In the genomic region with DNA sequence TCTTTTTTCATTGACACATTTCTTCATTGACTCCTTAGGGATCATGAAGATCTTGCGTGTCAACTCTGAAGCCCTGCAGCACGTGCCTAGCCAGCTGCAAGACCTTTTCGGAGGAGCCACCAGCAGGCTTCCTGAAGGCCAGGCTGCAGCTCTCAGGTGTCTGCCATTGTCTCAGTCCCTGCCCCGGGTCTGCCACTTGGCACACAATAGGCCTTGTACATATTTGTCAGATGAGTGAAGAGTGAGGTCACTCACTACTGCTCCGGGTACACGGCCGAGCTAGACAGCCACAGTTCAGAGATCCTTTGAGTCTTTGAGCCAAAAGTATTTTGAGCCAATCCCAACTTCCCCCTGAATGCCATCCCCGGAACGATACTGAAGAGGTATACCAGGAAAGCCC, we compare ENCODE assay signal across 16 mouse cellular contexts. TPM values are rescaled to one million over a fixed set of nuclear protein-coding genes. Genes with fewer than 3 reads are reported as not detected.
DNase-seq lines count a peak whose midpoint lies in the region; ATAC-seq and TF ChIP-seq lines count a peak whose summit lies in the region.
"Had no signal": no experiment of that assay in that cellular context is flagged by ENCODE, and none has a peak within 500 bp of the region (broad histone marks: within the 10 kb centered on the region; RNA-seq: fewer than 3 reads in every experiment).

No protein-coding gene starts in this region.

- H3K4me2 ChIP-seq in hindbrain, embryonic 12.5 days (replicated peaks): no peak overlapping the region
- H3K4me2 ChIP-seq in heart, postnatal 0 days (ENCODE audit: low read depth, low read length): no peak overlapping the region
- H3K4me2 ChIP-seq: liver, embryonic 13.5 days had no signal

- no peak for ATAC-seq in hindbrain, embryonic 12.5 days (ENCODE audit: low FRiP score)
- peak; percentile 79 for ATAC-seq in heart, postnatal 0 days (ENCODE audit: insufficient read depth, low read depth)
- ATAC-seq: inflammation-experienced regulatory T-cells, adult 6 months had no signal

- peak overlapping the region; percentile 17; the same call in 1 of the 2 replicates for H3K27ac ChIP-seq in hindbrain, embryonic 10.5 days
- no peak overlapping the region for H3K27ac ChIP-seq in hindbrain, embryonic 12.5 days
- H3K27ac ChIP-seq in embryonic facial prominence, embryonic 10.5 days (replicated peaks): peak overlapping the region; percentile 63; the same call in 1 of the 2 replicates
- peak overlapping the region; percentile 84 for H3K27ac ChIP-seq in heart, postnatal 0 days (ENCODE audit: low read depth)
- H3K27ac ChIP-seq: left cerebral cortex, adult 2 months; liver, embryonic 13.5 days had no signal

- no peak overlapping the region for H3K9ac ChIP-seq in hindbrain, embryonic 12.5 days
- no peak overlapping the region for H3K9ac ChIP-seq in heart, postnatal 0 days (replicated peaks; ENCODE audit: low read depth, low read length)
- H3K9ac ChIP-seq: liver, embryonic 13.5 days had no signal

- no peaks in the 10 kb centered on the region for H3K9me3 ChIP-seq in hindbrain, embryonic 10.5 days
- H3K9me3 ChIP-seq in hindbrain, embryonic 12.5 days (replicated peaks): no peaks in the 10 kb centered on the region
- H3K9me3 ChIP-seq in embryonic facial prominence, embryonic 10.5 days: no peaks in the 10 kb centered on the region
- no peaks in the 10 kb centered on the region for H3K9me3 ChIP-seq in heart, postnatal 0 days (replicated peaks; ENCODE audit: control insufficient read depth, low read length)
- H3K9me3 ChIP-seq: G1E; liver, embryonic 13.5 days had no signal

- WGBS in hindbrain, embryonic 10.5 days: 54% methylated on average over 9 of the region's 9 CpGs
- WGBS in hindbrain, embryonic 12.5 days: 51% methylated on average over 9 of the region's 9 CpGs
- 56% methylated on average over 9 of the region's 9 CpGs for WGBS in embryonic facial prominence, embryonic 10.5 days
- 10% methylated on average over 9 of the region's 9 CpGs for WGBS in heart, postnatal 0 days

- peaks cover 40% of the 10 kb centered on the region for H3K4me1 ChIP-seq in hindbrain, embryonic 10.5 days (replicated peaks)
- H3K4me1 ChIP-seq in hindbrain, embryonic 12.5 days: peaks cover 31% of the 10 kb centered on the region
- H3K4me1 ChIP-seq in embryonic facial prominence, embryonic 10.5 days: peaks cover 52% of the 10 kb centered on the region
- H3K4me1 ChIP-seq in heart, postnatal 0 days (ENCODE audit: control insufficient read depth, insufficient read depth): peaks cover 40% of the 10 kb centered on the region

- peaks cover 2% of the 10 kb centered on the region; the same call in 1 of the 2 replicates for H3K27me3 ChIP-seq in hindbrain, embryonic 10.5 days (ENCODE audit: insufficient read depth, poor library complexity, severe bottlenecking)
- no peaks in the 10 kb centered on the region for H3K27me3 ChIP-seq in hindbrain, embryonic 12.5 days
- peaks cover 66% of the 10 kb centered on the region for H3K27me3 ChIP-seq in embryonic facial prominence, embryonic 10.5 days (replicated peaks; ENCODE audit: low read depth, poor library complexity, severe bottlenecking)
- H3K27me3 ChIP-seq in heart, postnatal 0 days (ENCODE audit: control insufficient read depth, insufficient read depth, low read length): no peaks in the 10 kb centered on the region

- no peak for TF ChIP-seq EP300 in heart, postnatal 0 days (IDR thresholded peaks at IDR 0.05; ENCODE audit: low read depth)

- DNase-seq in hindbrain, embryonic 10.5 days (ENCODE audit: low spot score): no peak
- peak; percentile 37 for DNase-seq in ES-CJ7 (ENCODE audit: low read depth, low spot score)
- no peak for DNase-seq in embryonic facial prominence, embryonic 10.5 days (ENCODE audit: low spot score)
- DNase-seq in heart, postnatal 0 days (ENCODE audit: low spot score): peak; percentile 78
- no peak for DNase-seq in thymus, postnatal 10 days (ENCODE audit: low spot score in 2 of 2)
- DNase-seq in embryo, embryonic 10 days (ENCODE audit: low spot score): no peak
- no peak for DNase-seq in kidney, postnatal 4 days
- DNase-seq: cerebellum, adult 8-10 months; gastrocnemius, postnatal 10 days; kidney, postnatal 36 days; liver, embryonic 13.5 days; thymus, postnatal 4 days had no signal

- no peak for TF ChIP-seq CTCF in heart, postnatal 0 days (IDR thresholded peaks at IDR 0.05; ENCODE audit: low read depth)

- H3K36me3 ChIP-seq in hindbrain, embryonic 10.5 days: no peaks in the 10 kb centered on the region
- H3K36me3 ChIP-seq in hindbrain, embryonic 12.5 days: no peaks in the 10 kb centered on the region
- H3K36me3 ChIP-seq in embryonic facial prominence, embryonic 10.5 days (replicated peaks): no peaks in the 10 kb centered on the region
- H3K36me3 ChIP-seq in heart, postnatal 0 days (replicated peaks; ENCODE audit: control insufficient read depth, insufficient read depth, low read length): no peaks in the 10 kb centered on the region
- H3K36me3 ChIP-seq: G1E; liver, embryonic 13.5 days had no signal

- no peak overlapping the region for H3K4me3 ChIP-seq in hindbrain, embryonic 10.5 days
- H3K4me3 ChIP-seq in hindbrain, embryonic 12.5 days: no peak overlapping the region
- no peak overlapping the region for H3K4me3 ChIP-seq in embryonic facial prominence, embryonic 10.5 days
- no peak overlapping the region for H3K4me3 ChIP-seq in heart, postnatal 0 days (ENCODE audit: low read depth, low read length)
- H3K4me3 ChIP-seq: left cerebral cortex, adult 2 months; liver, embryonic 13.5 days had no signal

RNA-seq across cellular contexts. Expression of gene Lif, which starts 45.7 kb away (rescaled TPM):
- 0.05 and 0.09 TPM in 2 replicates for polyA plus RNA-seq in hindbrain, embryonic 10.5 days (2016; fragmentation: Nextera tagmentation; extraction: Ambion mirVana)
- not detected in 2 replicates for polyA plus RNA-seq in hindbrain, embryonic 12.5 days (2016; fragmentation: Nextera tagmentation; extraction: Ambion mirVana)
- 0.09 and 0.36 TPM in 2 replicates for polyA plus RNA-seq in embryonic facial prominence, embryonic 10.5 days (2016; fragmentation: Nextera tagmentation; extraction: Ambion mirVana)
- total RNA-seq in heart, postnatal 0 days (2014; rRNA removed; ENCODE audit: low replicate concordance): 0.54 and 0.73 TPM in 2 replicates
- polyA plus RNA-seq in heart, postnatal 0 days (2015; fragmentation: Nextera tagmentation; extraction: Ambion mirVana): 0.32 and 0.71 TPM in 2 replicates
- polyA plus RNA-seq: liver, embryonic 13.5 days had no signal

Comparison
In these comparisons a context has a peak if more than half of its experiments do, and no peak if none do; other contexts are left out.
1. DNase-seq: peak in ES-CJ7 (single experiment) and heart, postnatal 0 days (single experiment); none in hindbrain, embryonic 10.5 days (single experiment), embryonic facial prominence, embryonic 10.5 days (single experiment), thymus, postnatal 10 days (0 of 2), embryo, embryonic 10 days (single experiment) and kidney, postnatal 4 days (0 of 2).